Mouse (Mus musculus): ENCODE measurements around the gene Tmem39a. TPM values are rescaled to one million over a fixed set of nuclear protein-coding genes. Genes with fewer than 3 reads are reported as not detected.
A peak's percentile ranks its signal among the peaks of the same experiment; 100 is the strongest.

Tmem39a gene
- polyA plus RNA-seq, 1 experiment from 2014 or later, result 70.3 TPM

DNA sequence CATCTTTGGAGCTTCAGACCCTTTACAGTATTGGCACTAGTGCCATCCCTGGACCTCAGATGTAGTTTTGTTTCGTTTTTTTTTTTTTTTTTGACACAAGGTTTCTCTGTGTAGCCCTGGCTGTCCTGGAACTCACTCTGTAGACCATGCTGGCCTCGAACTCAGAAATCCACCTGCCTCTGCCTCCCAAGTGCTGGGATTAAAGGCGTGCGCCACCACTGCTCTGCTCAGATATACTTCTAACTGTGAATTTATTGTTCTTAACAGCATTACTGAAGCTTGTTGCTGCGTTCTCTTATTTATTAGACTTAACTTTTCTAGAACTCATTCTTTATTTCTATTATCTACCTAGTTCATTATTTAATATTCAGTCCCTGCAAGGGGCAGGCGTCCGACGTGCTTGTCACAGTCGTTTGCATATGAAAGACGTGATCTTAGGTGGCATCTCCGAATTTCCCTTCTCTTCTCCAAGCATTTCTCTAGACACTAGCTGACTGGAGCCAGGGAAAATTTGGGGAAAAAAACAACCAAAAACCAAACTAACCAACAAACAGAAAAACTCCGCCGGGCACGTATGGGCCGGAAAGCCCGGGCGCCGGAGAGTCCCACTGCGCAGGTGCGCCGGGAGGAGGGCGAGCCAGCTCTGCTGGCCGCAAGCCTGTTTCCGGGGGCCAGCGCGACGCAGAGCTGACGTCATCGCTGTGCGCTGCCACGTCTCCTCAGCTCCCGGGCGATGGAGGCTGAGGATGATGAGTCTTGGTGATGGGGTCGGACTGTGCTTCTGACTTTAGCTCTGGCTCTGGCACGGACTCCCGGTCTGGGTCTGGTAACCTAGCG is 3.9 kb downstream of the Tmem39a start:
- peak; percentile 95 for DNase-seq (ENCODE audit: low spot score)
- Histone ChIP-seq H3K36me3 (ENCODE audit: insufficient read depth, low read length) (no peaks in the 10 kb centered on the region), H3K27ac (peak overlapping the region; percentile 73), H3K4me3 (replicated peaks; ENCODE audit: low read depth, low read length) (peak overlapping the region; percentile 95), H3K4me1 (replicated peaks; ENCODE audit: insufficient read depth, low read length) (peaks cover 5% of the 10 kb centered on the region; the same call in 1 of the 2 replicates), H3K4me2 (ENCODE audit: low read length) (peak overlapping the region; percentile 67), H3K9me3 (replicated peaks; ENCODE audit: low read length) (no peaks in the 10 kb centered on the region), H3K27me3 (ENCODE audit: insufficient read depth, low read length) (no peaks in the 10 kb centered on the region), H3K9ac (ENCODE audit: low read depth, low read length) (peak overlapping the region; percentile 88)
- peak; percentile 97 for ATAC-seq (replicated peaks; ENCODE audit: low FRiP score, low read depth)
- WGBS, result 8% methylated on average over 37 of the region's 37 CpGs
- no peak for TF ChIP-seq CTCF (IDR thresholded peaks at IDR 0.05; ENCODE audit: low read depth)

DNA sequence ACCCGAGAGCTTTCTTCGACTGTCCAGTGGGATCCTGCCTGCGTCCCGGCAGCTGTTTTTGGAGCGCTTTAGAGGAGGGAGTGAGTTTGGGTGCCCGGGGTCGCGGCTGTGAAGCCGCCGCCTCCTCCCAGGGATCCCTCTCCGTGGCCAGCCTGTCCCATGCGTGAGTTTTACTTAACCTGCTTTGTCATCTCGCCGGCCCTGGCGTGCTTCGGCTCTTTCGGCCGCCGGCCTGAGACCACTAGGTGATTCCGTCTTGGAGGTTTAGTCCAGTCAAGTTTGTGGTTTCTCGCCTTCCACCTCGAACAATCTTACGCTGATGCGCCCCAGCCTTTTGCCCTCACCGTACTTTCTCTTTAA is 4.5 kb downstream of the Tmem39a start:
- ATAC-seq (replicated peaks; ENCODE audit: low FRiP score, low read depth), result no peak; the same call in 1 of the 2 replicates
- H3K4me2 ChIP-seq (ENCODE audit: low read length), result peak overlapping the region; percentile 67

DNA sequence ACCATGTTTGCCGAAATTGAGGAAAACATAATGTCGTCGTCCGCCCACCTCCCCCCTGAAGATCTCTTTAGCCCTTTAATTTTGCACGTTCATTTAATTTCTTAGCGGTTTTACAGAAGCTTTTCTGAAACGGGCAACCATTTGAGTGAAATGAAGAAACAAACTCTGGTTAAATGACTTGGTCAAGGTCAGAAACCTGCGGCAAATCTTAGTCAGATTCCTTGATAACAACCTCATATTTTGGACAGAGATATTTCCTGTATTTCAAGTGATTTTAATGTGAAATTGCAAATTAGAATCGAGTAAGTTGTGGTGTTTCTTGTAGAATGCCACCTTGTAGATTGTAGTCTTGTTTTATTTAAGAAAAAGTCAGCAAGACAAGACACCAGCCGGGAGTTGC is 5.0 kb downstream of the Tmem39a start:
- TF ChIP-seq CTCF (IDR thresholded peaks at IDR 0.05; ENCODE audit: low read depth), result no peak
- 23% methylated on average over 10 of the region's 10 CpGs for WGBS
- Histone ChIP-seq H3K4me1 (replicated peaks; ENCODE audit: insufficient read depth, low read length) (peaks cover 5% of the 10 kb centered on the region; the same call in 1 of the 2 replicates), H3K4me3 (replicated peaks; ENCODE audit: low read depth, low read length) (peak overlapping the region; percentile 95), H3K36me3 (ENCODE audit: insufficient read depth, low read length) (peaks cover 8% of the 10 kb centered on the region; the same call in 1 of the 2 replicates), H3K4me2 (ENCODE audit: low read length) (peak overlapping the region; percentile 67), H3K9me3 (replicated peaks; ENCODE audit: low read length) (no peaks in the 10 kb centered on the region), H3K9ac (ENCODE audit: low read depth, low read length) (peak overlapping the region; percentile 88), H3K27me3 (ENCODE audit: insufficient read depth, low read length) (no peaks in the 10 kb centered on the region), H3K27ac (no peak overlapping the region)
- DNase-seq (ENCODE audit: low spot score) (no peak), ATAC-seq (replicated peaks; ENCODE audit: low FRiP score, low read depth) (no peak)

More for the DNA sequence above, 4.5 kb downstream of the Tmem39a start:
- peak; percentile 40 for DNase-seq (ENCODE audit: low spot score)
- Histone ChIP-seq H3K4me3 (replicated peaks; ENCODE audit: low read depth, low read length) (peak overlapping the region; percentile 95), H3K27me3 (ENCODE audit: insufficient read depth, low read length) (no peaks in the 10 kb centered on the region), H3K9me3 (replicated peaks; ENCODE audit: low read length) (no peaks in the 10 kb centered on the region), H3K9ac (ENCODE audit: low read depth, low read length) (peak overlapping the region; percentile 88), H3K36me3 (ENCODE audit: insufficient read depth, low read length) (peaks cover 4% of the 10 kb centered on the region; the same call in 1 of the 2 replicates), H3K27ac (peak overlapping the region; percentile 73), H3K4me1 (replicated peaks; ENCODE audit: insufficient read depth, low read length) (peaks cover 5% of the 10 kb centered on the region; the same call in 1 of the 2 replicates)
- WGBS, result 0% methylated on average over 25 of the region's 25 CpGs
- no peak for TF ChIP-seq CTCF (IDR thresholded peaks at IDR 0.05; ENCODE audit: low read depth)

DNA sequence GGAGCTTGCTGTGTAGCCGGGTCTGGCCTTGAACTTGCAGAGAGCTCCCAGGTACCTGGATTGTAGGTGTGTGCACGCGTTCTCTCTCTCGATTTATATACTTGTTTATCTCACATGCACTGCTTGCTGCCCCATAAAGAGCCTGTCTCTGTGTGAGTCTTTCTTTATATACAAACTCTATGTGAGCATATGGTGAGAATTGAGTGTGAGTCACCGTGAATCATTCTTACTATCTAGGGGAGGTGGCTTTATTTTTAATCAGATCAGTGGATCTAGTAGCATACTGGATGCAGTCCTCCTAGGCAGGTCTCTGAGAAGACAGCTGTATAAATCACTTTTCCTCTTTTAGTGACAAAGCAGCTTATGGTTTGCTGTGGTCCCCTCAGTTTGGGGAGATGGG is 9.7 kb downstream of the Tmem39a start:
- no peak for TF ChIP-seq CTCF (IDR thresholded peaks at IDR 0.05; ENCODE audit: low read depth)
- DNase-seq (ENCODE audit: low spot score), result no peak

DNA sequence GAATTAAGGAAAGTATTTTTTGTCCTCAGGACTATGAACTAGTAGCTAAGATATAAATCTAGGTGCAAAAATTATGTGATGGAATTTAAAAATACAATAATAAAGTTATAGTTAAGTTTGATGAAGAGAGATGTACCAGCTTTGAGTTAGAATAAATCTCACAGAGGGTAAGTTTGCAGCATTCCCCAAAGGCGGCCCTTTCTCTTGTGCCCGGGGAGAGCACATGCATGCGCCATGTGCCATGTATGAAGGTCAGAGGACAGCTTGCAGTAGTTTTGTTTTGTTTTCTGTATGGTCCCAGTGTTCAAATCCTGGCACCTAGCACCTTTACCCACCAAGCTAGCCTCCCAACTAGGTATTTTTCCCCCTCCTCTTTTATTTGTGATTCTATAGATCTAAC is 13.0 kb downstream of the Tmem39a start:
- Histone ChIP-seq H3K27me3 (ENCODE audit: insufficient read depth, low read length) (no peaks in the 10 kb centered on the region), H3K9me3 (replicated peaks; ENCODE audit: low read length) (no peaks in the 10 kb centered on the region), H3K9ac (ENCODE audit: low read depth, low read length) (no peak overlapping the region), H3K27ac (no peak overlapping the region), H3K36me3 (ENCODE audit: insufficient read depth, low read length) (peaks cover 42% of the 10 kb centered on the region), H3K4me2 (ENCODE audit: low read length) (no peak overlapping the region), H3K4me3 (replicated peaks; ENCODE audit: low read depth, low read length) (no peak overlapping the region), H3K4me1 (replicated peaks; ENCODE audit: insufficient read depth, low read length) (no peaks in the 10 kb centered on the region)
- no peak for DNase-seq (ENCODE audit: low spot score)
- no peak for TF ChIP-seq CTCF (IDR thresholded peaks at IDR 0.05; ENCODE audit: low read depth)
- 96% methylated on average over 3 of the region's 3 CpGs for WGBS
- ATAC-seq (replicated peaks; ENCODE audit: low FRiP score, low read depth), result no peak

More for the DNA sequence above, 9.7 kb downstream of the Tmem39a start:
- no peaks in the 10 kb centered on the region for H3K27me3 ChIP-seq (ENCODE audit: insufficient read depth, low read length)
- H3K4me2 ChIP-seq (ENCODE audit: low read length), result no peak overlapping the region
- no peaks in the 10 kb centered on the region for H3K9me3 ChIP-seq (replicated peaks; ENCODE audit: low read length)
- no peak overlapping the region for H3K9ac ChIP-seq (ENCODE audit: low read depth, low read length)
- H3K4me1 ChIP-seq (replicated peaks; ENCODE audit: insufficient read depth, low read length), result peaks cover 5% of the 10 kb centered on the region; the same call in 1 of the 2 replicates
- peaks cover 28% of the 10 kb centered on the region for H3K36me3 ChIP-seq (ENCODE audit: insufficient read depth, low read length)
- no peak overlapping the region for H3K27ac ChIP-seq
- H3K4me3 ChIP-seq (replicated peaks; ENCODE audit: low read depth, low read length), result no peak overlapping the region
- ATAC-seq (replicated peaks; ENCODE audit: low FRiP score, low read depth), result no peak
- whole genome bisulfite sequencing, result 93% methylated on average over 5 of the region's 5 CpGs

DNA sequence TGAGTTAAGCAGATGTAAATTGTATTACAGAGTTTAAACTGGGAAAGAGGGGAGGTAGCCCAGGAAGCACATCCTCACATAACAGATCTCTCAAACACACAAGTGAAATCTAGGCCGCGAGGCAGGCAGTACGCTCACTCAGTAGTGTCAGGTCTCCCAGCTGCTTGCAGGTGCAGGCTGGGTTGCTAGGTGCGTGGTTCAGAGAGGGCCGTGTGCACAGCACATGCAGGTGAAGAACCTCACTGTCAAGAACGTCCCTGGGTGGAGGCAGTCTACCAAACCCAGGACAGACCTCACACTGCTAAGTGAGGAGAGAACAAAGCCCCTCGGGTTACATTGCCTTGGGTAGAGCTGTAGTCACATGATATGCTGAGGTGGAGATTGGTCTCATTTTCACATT is 26.3 kb downstream of the Tmem39a start:
- H3K4me2 ChIP-seq (ENCODE audit: low read length), result no peak overlapping the region
- H3K9me3 ChIP-seq (replicated peaks; ENCODE audit: low read length), result no peaks in the 10 kb centered on the region
- WGBS, result 86% methylated on average over 7 of the region's 7 CpGs
- H3K36me3 ChIP-seq (ENCODE audit: insufficient read depth, low read length), result peaks cover 64% of the 10 kb centered on the region
- no peaks in the 10 kb centered on the region for H3K4me1 ChIP-seq (replicated peaks; ENCODE audit: insufficient read depth, low read length)
- no peaks in the 10 kb centered on the region for H3K27me3 ChIP-seq (ENCODE audit: insufficient read depth, low read length)
- H3K9ac ChIP-seq (ENCODE audit: low read depth, low read length), result no peak overlapping the region
- ATAC-seq (replicated peaks; ENCODE audit: low FRiP score, low read depth) (no peak), DNase-seq (ENCODE audit: low spot score) (no peak)
- no peak overlapping the region for H3K27ac ChIP-seq
- no peak overlapping the region for H3K4me3 ChIP-seq (replicated peaks; ENCODE audit: low read depth, low read length)
- TF ChIP-seq CTCF (IDR thresholded peaks at IDR 0.05; ENCODE audit: low read depth), result no peak
